Mouse (Mus musculus) olfactory bulb, adult 2 months (tissue): ENCODE measurements around the gene Wdr5b.

Source experiments
- CTCF ChIP-seq: fragments of 200-500 bp; IDR thresholded peaks from 2 replicates; pipeline ENCODE4 v1.5.1; 2012; ENCODE audit warnings: low read depth, mild to moderate bottlenecking, low read length, moderate library complexity; ENCODE audit not compliant: insufficient read depth
- POLR2A ChIP-seq: fragments of 200-500 bp; IDR thresholded peaks from 2 replicates; pipeline ENCODE4 v1.6.1; 2012; ENCODE audit warnings: mild to moderate bottlenecking, low read depth, low read length, moderate library complexity; ENCODE audit not compliant: insufficient read depth

DNA sequence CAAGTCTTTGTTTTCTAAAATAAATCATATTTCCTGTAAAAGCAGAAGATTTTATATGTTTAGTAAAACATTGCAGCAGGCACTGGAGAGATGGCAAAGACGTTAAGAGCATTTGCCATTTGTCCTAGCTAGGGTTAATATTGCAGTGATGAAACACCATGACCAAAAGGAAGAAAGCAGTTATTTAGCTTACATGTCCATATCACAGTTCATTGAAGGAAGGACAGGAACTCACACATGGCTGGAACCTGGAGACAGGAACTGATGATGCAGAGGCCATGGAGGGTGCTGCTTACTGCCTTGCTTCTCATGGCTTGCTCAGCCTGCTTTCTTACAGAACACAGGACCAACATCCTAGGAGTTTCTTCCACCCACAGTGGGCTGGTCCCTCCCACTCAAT, 48.6 kb upstream of the Wdr5b start:
- TF ChIP-seq CTCF: no peak
- no peak for TF ChIP-seq POLR2A
